Comparison of ENCODE assay signal across 8 mouse cellular contexts in the genomic region with DNA sequence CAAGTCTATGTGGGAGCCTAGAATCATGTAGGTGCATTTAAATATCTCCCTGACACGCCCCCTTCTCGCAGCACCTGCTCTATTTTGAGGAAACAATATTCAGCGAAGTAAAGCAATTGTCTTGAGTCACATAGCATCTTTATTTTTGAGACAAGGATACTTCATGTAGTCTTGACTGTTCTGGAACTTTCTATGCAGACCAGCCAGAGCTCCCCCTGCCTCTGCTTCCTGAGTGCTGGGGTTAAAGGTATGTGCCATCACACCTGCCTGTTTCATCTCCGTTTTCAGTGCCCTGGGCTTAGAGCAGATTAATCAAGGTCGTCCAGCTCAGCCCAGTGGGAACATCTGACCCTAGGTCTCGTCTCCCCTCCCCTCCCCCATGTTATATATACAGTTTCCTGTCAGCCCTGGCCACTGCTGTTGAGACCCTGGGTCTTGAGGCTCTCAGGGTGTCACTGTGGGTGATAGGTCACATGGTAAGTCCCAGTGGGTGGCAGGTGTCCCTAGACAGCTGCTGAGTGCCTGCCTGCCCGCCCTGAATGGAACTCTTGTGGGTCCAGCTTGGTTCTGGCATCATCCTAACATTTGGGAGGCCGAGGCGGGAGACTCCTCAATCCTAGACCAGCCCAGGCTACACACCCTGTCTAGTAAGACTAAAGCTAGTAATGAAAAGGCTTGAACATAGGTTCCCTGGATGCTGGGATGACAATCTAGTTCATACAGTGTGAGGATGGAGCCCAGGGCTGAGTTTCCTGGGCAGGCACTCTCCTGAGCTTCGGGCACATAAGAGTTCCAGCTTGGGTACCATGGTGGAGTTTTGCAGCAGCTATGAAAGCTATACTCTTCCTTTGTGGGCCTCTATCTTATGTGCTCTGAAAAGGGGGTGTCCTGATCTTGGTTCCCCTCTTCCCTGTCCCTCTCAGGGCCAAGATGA. TPM values are rescaled to one million over a fixed set of nuclear protein-coding genes. Genes with fewer than 3 reads are reported as not detected.
DNase-seq lines count a peak whose midpoint lies in the region; ATAC-seq and TF ChIP-seq lines count a peak whose summit lies in the region.

No protein-coding gene starts in this region.

- H3K36me3 ChIP-seq in heart, embryonic 10.5 days = peaks cover 8% of the 10 kb centered on the region; the same call in 1 of the 2 replicates
- H3K36me3 ChIP-seq in CH12.LX (replicated peaks in 1 of 2; ENCODE audit: control insufficient read depth in 1 of 2, insufficient read depth in 1 of 2, low read length in 1 of 2) = peaks cover 0 to 31% of the 10 kb centered on the region in 2 experiments
- no peaks in the 10 kb centered on the region for H3K36me3 ChIP-seq in forebrain, embryonic 16.5 days (ENCODE audit: control insufficient read depth, insufficient read depth)
- no peaks in the 10 kb centered on the region for H3K36me3 ChIP-seq in liver, postnatal 0 days (replicated peaks; ENCODE audit: insufficient read depth, low read length)

- peak overlapping the region; percentile 96 for H3K4me3 ChIP-seq in heart, embryonic 10.5 days
- H3K4me3 ChIP-seq in CH12.LX (replicated peaks in 1 of 3; ENCODE audit: low read depth in 2 of 3, low read length in 2 of 3, poor library complexity in 1 of 3) = peak overlapping the region; percentile 80 to 99 (median 82)
- H3K4me3 ChIP-seq in forebrain, embryonic 16.5 days (replicated peaks; ENCODE audit: low read length) = peak overlapping the region; percentile 62
- peak overlapping the region; percentile 91 for H3K4me3 ChIP-seq in liver, postnatal 0 days (ENCODE audit: low read depth, low read length)

- no peaks in the 10 kb centered on the region for H3K9me3 ChIP-seq in heart, embryonic 10.5 days
- H3K9me3 ChIP-seq in CH12.LX (replicated peaks; ENCODE audit: low read length) = no peaks in the 10 kb centered on the region
- no peaks in the 10 kb centered on the region for H3K9me3 ChIP-seq in forebrain, embryonic 16.5 days (ENCODE audit: control insufficient read depth, low read length)
- H3K9me3 ChIP-seq in liver, postnatal 0 days (ENCODE audit: low read length) = no peaks in the 10 kb centered on the region

- peaks cover 32% of the 10 kb centered on the region for H3K4me1 ChIP-seq in heart, embryonic 10.5 days
- H3K4me1 ChIP-seq in CH12.LX (ENCODE audit: control insufficient read depth in 1 of 2, insufficient read depth in 2 of 2) = peaks cover 8 to 36% of the 10 kb centered on the region in 2 experiments
- peaks cover 40% of the 10 kb centered on the region for H3K4me1 ChIP-seq in forebrain, embryonic 16.5 days (replicated peaks; ENCODE audit: control insufficient read depth, insufficient read depth, low read length)
- H3K4me1 ChIP-seq in liver, postnatal 0 days (ENCODE audit: insufficient read depth) = peaks cover 29% of the 10 kb centered on the region

- no peak for DNase-seq in heart, embryonic 10.5 days (ENCODE audit: low spot score)
- DNase-seq in heart, postnatal 10 days = no peak
- peak; percentile 37 for DNase-seq in CH12.LX (ENCODE audit: extremely low read depth)
- no peak for DNase-seq in liver, postnatal 0 days
- no peak for DNase-seq in frontal cortex, postnatal 25 days (ENCODE audit: low spot score in 2 of 2)
- DNase-seq in adrenal gland, adult 18-20 months (ENCODE audit: low spot score in 2 of 2) = no peak

- no peak for TF ChIP-seq EP300 in CH12.LX (IDR thresholded peaks at IDR 0.05; ENCODE audit: low read length)
- no peak for TF ChIP-seq EP300 in liver, postnatal 0 days (IDR thresholded peaks at IDR 0.05; ENCODE audit: low read depth)

- TF ChIP-seq CTCF in CH12.LX (conservative IDR thresholded peaks at IDR 0.05 in 1 of 2, IDR thresholded peaks at IDR 0.05 in 1 of 2; ENCODE audit: low read depth in 2 of 2, low read length in 2 of 2) = no peak
- TF ChIP-seq CTCF in liver, postnatal 0 days (IDR thresholded peaks at IDR 0.05; ENCODE audit: low read depth) = no peak

- no peak for ATAC-seq in forebrain, embryonic 16.5 days
- no peak for ATAC-seq in liver, postnatal 0 days
- no peak for ATAC-seq in monocyte, adult 5-6 weeks (replicated peaks; ENCODE audit: insufficient number of reproducible peaks, low FRiP score, low TSS enrichment, poor library complexity, severe bottlenecking)

- peak overlapping the region; percentile 99; the same call in 1 of the 2 replicates for H3K27ac ChIP-seq in heart, embryonic 10.5 days
- peak overlapping the region; percentile 1; the same call in 1 of the 2 replicates for H3K27ac ChIP-seq in CH12.LX (ENCODE audit: insufficient read depth, low read depth)
- peak overlapping the region; percentile 97 for H3K27ac ChIP-seq in forebrain, embryonic 16.5 days (ENCODE audit: low read length)
- H3K27ac ChIP-seq in liver, postnatal 0 days (ENCODE audit: low read depth) = peak overlapping the region; percentile 99

- H3K4me2 ChIP-seq in CH12.LX (ENCODE audit: insufficient read depth, low read depth, poor library complexity, severe bottlenecking) = peak overlapping the region; percentile 86
- peak overlapping the region; percentile 80 for H3K4me2 ChIP-seq in forebrain, embryonic 16.5 days (ENCODE audit: low read length)
- H3K4me2 ChIP-seq in liver, postnatal 0 days (ENCODE audit: low read depth, low read length) = peak overlapping the region; percentile 90

- WGBS in heart, embryonic 10.5 days = 49% methylated on average over 10 of the region's 10 CpGs
- 59% methylated on average over 10 of the region's 10 CpGs for WGBS in forebrain, embryonic 16.5 days
- 51% methylated on average over 10 of the region's 10 CpGs for WGBS in liver, postnatal 0 days (ENCODE audit: insufficient replicate concordance)

- dilution Hi-C loops in CH12.LX (cut with MboI; ENCODE audit: extremely low pct_ligation_motif_present, extremely low pct_unique_long_range_greater_than_20kb, low sequenced_read_pairs) = no loop called here

- peaks cover 23% of the 10 kb centered on the region for H3K79me2 ChIP-seq in CH12.LX (replicated peaks; ENCODE audit: control insufficient read depth, extremely low read depth, insufficient read depth, poor library complexity, severe bottlenecking)

- intact Hi-C loops in heart, postnatal 10 days (cut with DNase I) = loop anchor here (5.0 kb wide), 1 partner anchor 89 kb away; no protein-coding TSS in a partner anchor

- TF ChIP-seq RAD21 in CH12.LX (IDR thresholded peaks at IDR 0.05; ENCODE audit: low read depth, low read length) = no peak

- TF ChIP-seq POLR2A in CH12.LX (IDR thresholded peaks at IDR 0.05; ENCODE audit: low read depth, low read length) = peak; percentile 55; the same call in 1 of the 2 replicates

- H3K9ac ChIP-seq in CH12.LX (ENCODE audit: insufficient read depth, low read depth) = peak overlapping the region; percentile 65
- peak overlapping the region; percentile 93 for H3K9ac ChIP-seq in forebrain, embryonic 16.5 days (replicated peaks; ENCODE audit: low read depth, low read length)
- H3K9ac ChIP-seq in liver, postnatal 0 days (replicated peaks) = peak overlapping the region; percentile 99

- in situ Hi-C loops in CH12.LX (cut with MboI; ENCODE audit: low pct_ligation_motif_present, low pct_unique_long_range_greater_than_20kb, low sequenced_read_pairs) = no loop called here

- no peaks in the 10 kb centered on the region for H3K27me3 ChIP-seq in heart, embryonic 10.5 days (ENCODE audit: insufficient read depth, poor library complexity, severe bottlenecking)
- no peaks in the 10 kb centered on the region for H3K27me3 ChIP-seq in CH12.LX (replicated peaks)
- H3K27me3 ChIP-seq in forebrain, embryonic 16.5 days (replicated peaks; ENCODE audit: control insufficient read depth, insufficient read depth, low read length) = no peaks in the 10 kb centered on the region
- H3K27me3 ChIP-seq in liver, postnatal 0 days (ENCODE audit: insufficient read depth, low read length) = no peaks in the 10 kb centered on the region

RNA-seq across cellular contexts. Expression of gene Iqcn, which starts 1.9 kb away (rescaled TPM):
- not detected in 2 replicates for polyA plus RNA-seq in heart, embryonic 10.5 days (2016; fragmentation: Nextera tagmentation; extraction: Ambion mirVana)
- total RNA-seq in heart, postnatal 10 days (2021) = under 1 TPM in 1 of 2 experiments, not detected in 1; 0.07 TPM
- not detected in 2 replicates for total RNA-seq in CH12.LX (2012; rRNA removed)
- total RNA-seq in CH12.LX (2014; rRNA removed) = not detected in 2 replicates
- 0.07 TPM in 1 of 2 replicates, not detected in the other for polyA plus RNA-seq in CH12.LX (2012; ENCODE audit: insufficient read length, low read depth)
- 0.11 and 0.14 TPM in 2 replicates for polyA plus RNA-seq in forebrain, embryonic 16.5 days (2015; fragmentation: Nextera tagmentation; extraction: Ambion mirVana)
- 0.02 TPM in 1 of 2 replicates, not detected in the other for polyA plus RNA-seq in liver, postnatal 0 days (2015; fragmentation: Nextera tagmentation; extraction: Ambion mirVana)
- total RNA-seq in monocyte, adult 5-6 weeks (2017) = 0.67 to 0.78 TPM in 2 of 3 replicates, not detected in the other
- under 1 TPM in 1 of 2 experiments, not detected in 1; 0.10 TPM for total RNA-seq in adrenal gland, adult 18-20 months (2021)

RNA-seq across cellular contexts. Expression of gene Jund, which starts 2.6 kb away (rescaled TPM):
- polyA plus RNA-seq in heart, embryonic 10.5 days (2016; fragmentation: Nextera tagmentation; extraction: Ambion mirVana) = 76.3 and 116 TPM in 2 replicates
- 100 to 1,000 TPM; 178 to 214 TPM for total RNA-seq in heart, postnatal 10 days (2021)
- total RNA-seq in CH12.LX (2012; rRNA removed) = 279 and 287 TPM in 2 replicates
- total RNA-seq in CH12.LX (2014; rRNA removed) = 147 and 191 TPM in 2 replicates
- polyA plus RNA-seq in CH12.LX (2012; ENCODE audit: insufficient read length, low read depth) = 255 and 283 TPM in 2 replicates
- 54.6 and 57.7 TPM in 2 replicates for polyA plus RNA-seq in forebrain, embryonic 16.5 days (2015; fragmentation: Nextera tagmentation; extraction: Ambion mirVana)
- polyA plus RNA-seq in liver, postnatal 0 days (2015; fragmentation: Nextera tagmentation; extraction: Ambion mirVana) = 19.6 and 38.4 TPM in 2 replicates
- total RNA-seq in monocyte, adult 5-6 weeks (2017) = 131 to 182 TPM (median 168 TPM) in 3 replicates
- total RNA-seq in adrenal gland, adult 18-20 months (2021) = 100 to 1,000 TPM; 228 to 252 TPM

RNA-seq across cellular contexts. Expression of gene Gm3336, which starts 17.0 kb away (rescaled TPM):
- not detected in 2 replicates for polyA plus RNA-seq in heart, embryonic 10.5 days (2016; fragmentation: Nextera tagmentation; extraction: Ambion mirVana)
- total RNA-seq in heart, postnatal 10 days (2021) = not detected
- total RNA-seq in CH12.LX (2012; rRNA removed) = 0.25 and 0.34 TPM in 2 replicates
- total RNA-seq in CH12.LX (2014; rRNA removed) = 0.31 TPM in 1 of 2 replicates, not detected in the other
- 0.49 and 0.89 TPM in 2 replicates for polyA plus RNA-seq in CH12.LX (2012; ENCODE audit: insufficient read length, low read depth)
- not detected in 2 replicates for polyA plus RNA-seq in forebrain, embryonic 16.5 days (2015; fragmentation: Nextera tagmentation; extraction: Ambion mirVana)
- polyA plus RNA-seq in liver, postnatal 0 days (2015; fragmentation: Nextera tagmentation; extraction: Ambion mirVana) = 0.22 and 0.25 TPM in 2 replicates
- not detected in 3 replicates for total RNA-seq in monocyte, adult 5-6 weeks (2017)
- total RNA-seq in adrenal gland, adult 18-20 months (2021) = under 1 TPM in 1 of 2 experiments, not detected in 1; 0.53 TPM

RNA-seq across cellular contexts. Expression of gene Pde4c, which starts 22.2 kb away (rescaled TPM):
- polyA plus RNA-seq in heart, embryonic 10.5 days (2016; fragmentation: Nextera tagmentation; extraction: Ambion mirVana) = 0.45 and 0.48 TPM in 2 replicates
- total RNA-seq in heart, postnatal 10 days (2021) = 1 to 10 TPM; 2.0 to 4.0 TPM
- total RNA-seq in CH12.LX (2012; rRNA removed) (3.8 and 4.7 TPM in 2 replicates), CH12.LX (2014; rRNA removed) (2.3 and 3.1 TPM in 2 replicates)
- polyA plus RNA-seq in CH12.LX (2012; ENCODE audit: insufficient read length, low read depth) = 6.5 TPM in 2 replicates
- 0.12 and 0.54 TPM in 2 replicates for polyA plus RNA-seq in forebrain, embryonic 16.5 days (2015; fragmentation: Nextera tagmentation; extraction: Ambion mirVana)
- 1.6 and 1.8 TPM in 2 replicates for polyA plus RNA-seq in liver, postnatal 0 days (2015; fragmentation: Nextera tagmentation; extraction: Ambion mirVana)
- 0.10 to 0.19 TPM in 2 of 3 replicates, not detected in the other for total RNA-seq in monocyte, adult 5-6 weeks (2017)
- total RNA-seq in adrenal gland, adult 18-20 months (2021) = under 1 TPM; 0.42 to 0.86 TPM

RNA-seq across cellular contexts. Expression of gene Lsm4, which starts 28.3 kb away (rescaled TPM):
- 344 and 410 TPM in 2 replicates for polyA plus RNA-seq in heart, embryonic 10.5 days (2016; fragmentation: Nextera tagmentation; extraction: Ambion mirVana)
- total RNA-seq in heart, postnatal 10 days (2021) = 10 to 100 TPM; 82.8 to 94.1 TPM
- total RNA-seq in CH12.LX (2012; rRNA removed) (135 and 168 TPM in 2 replicates), CH12.LX (2014; rRNA removed) (134 and 143 TPM in 2 replicates)
- polyA plus RNA-seq in CH12.LX (2012; ENCODE audit: insufficient read length, low read depth) = 240 and 256 TPM in 2 replicates
- polyA plus RNA-seq in forebrain, embryonic 16.5 days (2015; fragmentation: Nextera tagmentation; extraction: Ambion mirVana) = 166 and 168 TPM in 2 replicates
- polyA plus RNA-seq in liver, postnatal 0 days (2015; fragmentation: Nextera tagmentation; extraction: Ambion mirVana) = 98.5 and 103 TPM in 2 replicates
- 69.1 to 93.3 TPM (median 80.9 TPM) in 3 replicates for total RNA-seq in monocyte, adult 5-6 weeks (2017)
- total RNA-seq in adrenal gland, adult 18-20 months (2021) = 10 to 100 TPM; 73.2 to 75.9 TPM

Comparison
In these comparisons a context has a peak if more than half of its experiments do, and no peak if none do; other contexts are left out.
1. H3K27ac ChIP-seq: peak in every context shown above with its lines; median percentile 99 in heart, embryonic 10.5 days; 99 in liver, postnatal 0 days; 97 in forebrain, embryonic 16.5 days; 1 in CH12.LX.